Mouse (Mus musculus) testis, adult 2 months (tissue): ENCODE measurements at regions not wholly inside any gene's neighbourhood (a gene's known extent, or its start where the extent isn't known, plus 50 kb on each side); places are given as distances from the start of the nearest gene placed in this dataset.

ENCODE experiments used
- CTCF ChIP-seq: fragments of 200-500 bp; IDR thresholded peaks from 2 replicates; pipeline ENCODE4 v1.5.1; 2012; ENCODE audit warnings: low read depth, mild to moderate bottlenecking, inconsistent platforms, low read length, moderate library complexity; ENCODE audit not compliant: control insufficient read depth, insufficient read depth, insufficient replicate concordance
- POLR2A ChIP-seq: fragments of 200-500 bp; IDR thresholded peaks from 2 replicates; pipeline ENCODE4 v1.6.1; 2012; ENCODE audit warnings: low read depth, mild to moderate bottlenecking, inconsistent platforms, low read length, moderate library complexity; ENCODE audit not compliant: control insufficient read depth

DNA sequence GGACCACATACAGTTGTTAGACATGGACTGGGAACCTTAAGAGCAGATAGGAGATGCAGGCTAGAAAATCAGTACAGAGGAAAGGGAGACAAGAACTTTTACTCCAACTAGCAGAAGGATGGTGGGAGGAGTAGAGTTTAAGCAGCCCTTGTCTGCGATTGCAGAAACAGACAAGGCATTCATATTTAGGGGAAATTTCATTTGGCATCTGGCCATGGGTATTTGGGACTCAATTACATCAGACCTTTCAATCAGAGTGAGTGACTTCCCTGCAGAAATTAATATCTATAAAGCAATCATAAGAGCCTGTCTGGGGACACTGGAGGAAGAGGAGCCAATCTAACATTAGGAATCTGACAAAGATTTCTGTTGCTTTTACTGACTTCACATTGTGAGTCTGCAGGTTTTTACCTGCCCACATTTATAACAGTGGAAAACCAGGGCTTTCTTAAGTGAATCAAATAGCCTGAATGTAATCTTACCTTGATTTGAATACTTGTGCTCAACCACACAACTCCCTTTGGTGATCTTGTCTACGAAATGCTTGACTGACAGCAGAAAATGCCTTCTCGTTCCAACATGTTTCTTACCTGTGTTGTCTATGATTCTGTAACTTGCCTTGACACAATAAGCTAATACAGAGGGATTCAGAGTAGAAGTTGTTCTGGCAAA lies 169.8 kb upstream of the Xrcc4 start:
- TF ChIP-seq POLR2A (no peak), CTCF (no peak)
